Mouse (Mus musculus) ES-E14 (cell line): Measurements from ENCODE around the gene St8sia4. TPM values are rescaled to one million over a fixed set of nuclear protein-coding genes. Genes with fewer than 3 reads are reported as not detected.

ENCODE experiments used
- DNase-seq: peaks from one replicate; pipeline ENCODE4 v3.0.0-alpha.2; 2013; ENCODE audit warnings: low read depth, low spot score
- H3K27ac ChIP-seq: 2 replicates; pipeline ENCODE4 v1.5.1; 2012; ENCODE audit warnings: low read depth, mild to moderate bottlenecking, low read length, moderate library complexity, mixed read lengths; ENCODE audit not compliant: poor library complexity, insufficient read depth, severe bottlenecking
- H3K36me3 ChIP-seq: 2 replicates; pipeline ENCODE4 v1.6.1; 2012; ENCODE audit warnings: mild to moderate bottlenecking, low read length, moderate library complexity, mixed read lengths; ENCODE audit not compliant: control insufficient read depth, poor library complexity, insufficient read depth, severe bottlenecking
- H3K4me1 ChIP-seq, 2 experiments: fragments of 150-350 bp in 1 of 2; sonication (generic) in 1 of 2; 2 replicates each; pipeline ENCODE4 v1.6.1; 2012; ENCODE audit warnings: low read length in 2 of 2, mild to moderate bottlenecking in 1 of 2, mixed read lengths in 1 of 2; ENCODE audit not compliant: control insufficient read depth in 2 of 2, insufficient read depth in 2 of 2, poor library complexity in 1 of 2
- H3K4me3 ChIP-seq, 2 experiments: fragments of 150-350 bp in 1 of 2; sonication (generic) in 1 of 2; 2 replicates each; pipeline ENCODE4 v1.5.1; 2012; ENCODE audit warnings: low read length in 2 of 2, low read depth in 1 of 2, mild to moderate bottlenecking in 1 of 2, mixed read lengths in 1 of 2; ENCODE audit not compliant: insufficient read depth in 1 of 2, poor library complexity in 1 of 2, severe bottlenecking in 1 of 2
- H3K9ac ChIP-seq: 2 replicates; pipeline ENCODE4 v1.6.1; 2012; ENCODE audit warnings: low read depth, mild to moderate bottlenecking, low read length, mixed read lengths; ENCODE audit not compliant: poor library complexity, insufficient read depth, severe bottlenecking
- H3K9me3 ChIP-seq: fragments of 150-350 bp; sonication (generic); 2 replicates; pipeline ENCODE4 v1.6.1; 2012; ENCODE audit warnings: low read depth, mild to moderate bottlenecking, low read length; ENCODE audit not compliant: control insufficient read depth, insufficient read depth
- CHD2 ChIP-seq: IDR thresholded peaks from 2 replicates; pipeline ENCODE4 v1.6.1; 2014; ENCODE audit warnings: mild to moderate bottlenecking, low read depth, low read length, inconsistent platforms
- HCFC1 ChIP-seq: IDR thresholded peaks from 2 replicates; pipeline ENCODE4 v1.6.1; 2012; ENCODE audit warnings: low read length, inconsistent platforms, borderline replicate concordance; ENCODE audit not compliant: insufficient read depth
- MAFK ChIP-seq: IDR thresholded peaks from 2 replicates; pipeline ENCODE4 v1.6.1; 2014; ENCODE audit warnings: mild to moderate bottlenecking, low read depth, low read length, inconsistent platforms; ENCODE audit not compliant: insufficient read depth
- ZC3H11A ChIP-seq: IDR thresholded peaks from 2 replicates; pipeline ENCODE4 v1.6.1; 2012; ENCODE audit warnings: low read depth, mild to moderate bottlenecking, inconsistent platforms, low read length, borderline replicate concordance
- ZNF384 ChIP-seq: IDR thresholded peaks from 2 replicates; pipeline ENCODE4 v1.6.1; 2012; ENCODE audit warnings: low read depth, low read length, inconsistent platforms
- in situ Hi-C, 2 experiments: fragments of 600-800 bp; cut with MboI; formaldehyde crosslinking; loops; one replicate each; pipeline ENCODE4 v1.15.1; 2025; ENCODE audit warnings: low sequenced_read_pairs in 2 of 2, inconsistent platforms in 1 of 2; ENCODE audit not compliant: unreplicated experiment in 2 of 2
- total RNA-seq: library from RNA; depleted of rRNA; stranded (reverse); fragments of 300-350 nt; gene quantifications from 2 replicates; pipeline ENCODE4 v1.2.3, GENCODE M21; 2012

Gene St8sia4
- total RNA-seq, 1 experiment, result 0.71 TPM

- Histone ChIP-seq H3K9ac (no peak overlapping the region), H3K27ac (no peak overlapping the region), H3K36me3 (no peaks in the 10 kb centered on the region), H3K9me3 (no peaks in the 10 kb centered on the region), H3K4me3 (no peak overlapping the region), H3K4me1 (no peaks in the 10 kb centered on the region)
- in situ Hi-C loops, result no loop called here
- DNase-seq, result no peak
- TF ChIP-seq ZNF384 (no peak), HCFC1 (no peak), MAFK (no peak), CHD2 (no peak), ZC3H11A (no peak)
Observed at GRCm38 (mm10) chr1:95657051-95657668, 10.2 kb downstream of the St8sia4 start.

GRCm38 (mm10) chr1:95655564-95655963 is 11.8 kb downstream of the St8sia4 start:
- no peak for DNase-seq
- Histone ChIP-seq H3K27ac (no peak overlapping the region), H3K9ac (no peak overlapping the region), H3K4me1 (no peaks in the 10 kb centered on the region), H3K9me3 (no peaks in the 10 kb centered on the region), H3K4me3 (no peak overlapping the region), H3K36me3 (no peaks in the 10 kb centered on the region)
- in situ Hi-C loops, result no loop called here
- TF ChIP-seq CHD2 (no peak), MAFK (no peak)

- DNase-seq, result no peak
- TF ChIP-seq MAFK (no peak), CHD2 (no peak)
- H3K4me1 ChIP-seq, result no peaks in the 10 kb centered on the region
- in situ Hi-C loops, result no loop called here
- no peaks in the 10 kb centered on the region for H3K9me3 ChIP-seq
- H3K27ac ChIP-seq, result no peak overlapping the region
- no peak overlapping the region for H3K4me3 ChIP-seq
- H3K9ac ChIP-seq, result no peak overlapping the region
- no peaks in the 10 kb centered on the region for H3K36me3 ChIP-seq
Observed at GRCm38 (mm10) chr1:95653445-95653844, 13.9 kb downstream of the St8sia4 start.

- no peak overlapping the region for H3K27ac ChIP-seq
- no peaks in the 10 kb centered on the region for H3K36me3 ChIP-seq
- TF ChIP-seq HCFC1 (no peak), ZC3H11A (no peak), CHD2 (no peak), MAFK (no peak), ZNF384 (no peak)
- H3K9me3 ChIP-seq, result no peaks in the 10 kb centered on the region
- no peak for DNase-seq
- no peaks in the 10 kb centered on the region for H3K4me1 ChIP-seq
- H3K9ac ChIP-seq, result no peak overlapping the region
- in situ Hi-C loops, result no loop called here
- H3K4me3 ChIP-seq, result no peak overlapping the region
Observed at GRCm38 (mm10) chr1:95644292-95644691, 23.1 kb downstream of the St8sia4 start.

- Histone ChIP-seq H3K4me1 (no peaks in the 10 kb centered on the region), H3K9ac (no peak overlapping the region)
- no peak for DNase-seq
Observed at GRCm38 (mm10) chr1:95639001-95639400, 28.4 kb downstream of the St8sia4 start.

More at GRCm38 (mm10) chr1:95639001-95639400, 28.4 kb downstream of the St8sia4 start:
- H3K27ac ChIP-seq, result no peak overlapping the region
- H3K4me3 ChIP-seq, result no peak overlapping the region
- in situ Hi-C loops, result no loop called here
- no peaks in the 10 kb centered on the region for H3K9me3 ChIP-seq
- no peaks in the 10 kb centered on the region for H3K36me3 ChIP-seq
- TF ChIP-seq CHD2, result no peak
- TF ChIP-seq ZNF384, result no peak
- TF ChIP-seq ZC3H11A, result no peak
- TF ChIP-seq MAFK, result no peak
- TF ChIP-seq HCFC1, result no peak
